Mouse (Mus musculus): ENCODE results near the gene Fhl1. TPM values are rescaled to one million over a fixed set of nuclear protein-coding genes. Genes with fewer than 3 reads are reported as not detected.

The Fhl1 gene
- polyA plus RNA-seq, 1 experiment, result 63.3 TPM

DNA sequence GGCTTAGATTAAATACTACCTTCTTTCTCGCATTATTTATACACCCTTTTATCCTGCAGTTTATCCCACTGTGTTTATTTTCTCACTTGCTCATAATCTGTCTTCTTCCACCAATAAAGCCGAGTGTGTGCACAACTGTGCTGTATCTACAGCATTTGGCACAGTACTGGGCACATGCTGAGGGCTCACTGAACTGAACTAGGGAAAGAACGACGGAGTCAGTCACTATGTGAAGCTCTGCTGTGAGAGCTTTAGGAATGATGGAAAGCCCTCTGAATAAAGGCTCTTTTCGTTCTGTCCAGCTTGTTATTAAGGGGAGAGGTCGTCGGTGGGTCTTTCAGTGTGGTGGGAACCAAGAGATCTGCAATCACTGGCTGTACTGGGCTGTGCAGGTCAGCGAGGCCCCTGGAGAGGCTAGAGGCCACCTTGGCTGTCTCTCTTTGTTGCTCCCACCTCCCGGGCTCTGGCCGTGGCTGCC, 720 bp upstream of the Fhl1 start:
- no peak for TF ChIP-seq POLR2A (IDR thresholded peaks at IDR 0.05; ENCODE audit: low read depth, low read length)
- no peak for TF ChIP-seq CTCF (IDR thresholded peaks at IDR 0.05; ENCODE audit: extremely low read depth, insufficient read length, insufficient replicate concordance, low read depth, low read length)
- peak overlapping the region; percentile 63 for H3K27ac ChIP-seq (ENCODE audit: insufficient read depth, low read depth, low read length)

DNA sequence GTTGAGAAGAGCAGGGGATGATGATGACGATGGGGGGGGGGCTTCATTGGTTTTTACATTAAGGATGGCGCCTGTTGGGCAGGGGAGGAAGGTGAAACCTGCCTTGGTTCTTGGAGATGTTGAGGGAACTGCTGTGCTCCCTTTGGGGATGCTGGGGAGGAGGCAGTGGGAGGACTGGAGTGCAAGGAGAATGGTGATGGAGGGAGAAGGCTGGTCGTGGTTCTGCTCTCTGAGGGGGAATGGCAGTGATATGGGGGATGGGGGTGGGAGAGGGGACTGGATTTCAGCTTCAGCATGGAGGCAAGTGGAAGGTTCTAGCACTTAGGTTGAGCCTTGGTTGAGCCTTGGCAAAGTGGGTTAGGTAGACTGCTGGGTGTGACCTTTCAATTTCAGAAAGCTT, 814 bp downstream of the Fhl1 start:
- 33% methylated on average over 3 of the region's 3 CpGs for WGBS

More for the DNA sequence above, 720 bp upstream of the Fhl1 start:
- Histone ChIP-seq H3K36me3 (ENCODE audit: control insufficient read depth, insufficient read depth, low read length) (no peaks in the 10 kb centered on the region), H3K27me3 (ENCODE audit: control insufficient read depth, insufficient read depth, low read length) (no peaks in the 10 kb centered on the region; the same call in 1 of the 2 replicates), H3K4me3 (ENCODE audit: low read depth, low read length) (peak overlapping the region; percentile 59), H3K4me1 (ENCODE audit: control insufficient read depth, insufficient read depth, insufficient read length, low read length) (no peaks in the 10 kb centered on the region)
- 25% methylated on average over 10 of the region's 10 CpGs for WGBS

DNA sequence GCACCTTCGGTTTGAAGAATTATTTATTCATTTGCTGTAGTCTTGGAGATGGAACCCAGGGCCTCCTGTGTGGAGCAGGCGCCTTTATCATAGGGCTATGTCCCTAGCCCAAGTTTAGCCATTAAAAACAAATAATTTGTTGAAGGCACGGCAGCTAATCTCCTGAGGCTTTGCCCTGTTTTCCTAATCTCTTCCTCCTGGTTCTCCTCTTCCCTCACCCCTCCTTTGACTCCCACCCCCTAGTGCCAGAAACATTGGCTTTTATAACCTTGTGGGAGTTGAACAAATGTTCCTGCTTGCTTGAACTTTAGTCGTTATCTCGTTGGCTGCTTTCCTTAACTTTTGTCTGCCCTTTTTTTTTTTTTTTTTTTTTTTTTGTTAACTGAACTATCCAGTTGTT, 2.8 kb downstream of the Fhl1 start:
- H3K36me3 ChIP-seq (ENCODE audit: control insufficient read depth, insufficient read depth, low read length), result no peaks in the 10 kb centered on the region
- TF ChIP-seq CTCF (IDR thresholded peaks at IDR 0.05; ENCODE audit: extremely low read depth, insufficient read length, insufficient replicate concordance, low read depth, low read length) (no peak), POLR2A (IDR thresholded peaks at IDR 0.05; ENCODE audit: low read depth, low read length) (no peak)
- 28% methylated on average over 5 of the region's 5 CpGs for WGBS
- H3K27me3 ChIP-seq (ENCODE audit: control insufficient read depth, insufficient read depth, low read length), result no peaks in the 10 kb centered on the region; the same call in 1 of the 2 replicates
- no peak overlapping the region for H3K4me3 ChIP-seq (ENCODE audit: low read depth, low read length)
- no peak overlapping the region for H3K27ac ChIP-seq (ENCODE audit: insufficient read depth, low read depth, low read length)
- no peaks in the 10 kb centered on the region for H3K4me1 ChIP-seq (ENCODE audit: control insufficient read depth, insufficient read depth, insufficient read length, low read length)

More for the DNA sequence above, 814 bp downstream of the Fhl1 start:
- TF ChIP-seq CTCF (IDR thresholded peaks at IDR 0.05; ENCODE audit: extremely low read depth, insufficient read length, insufficient replicate concordance, low read depth, low read length) (no peak), POLR2A (IDR thresholded peaks at IDR 0.05; ENCODE audit: low read depth, low read length) (no peak)
- H3K4me3 ChIP-seq (ENCODE audit: low read depth, low read length), result peak overlapping the region; percentile 64
- H3K27ac ChIP-seq (ENCODE audit: insufficient read depth, low read depth, low read length), result no peak overlapping the region
- no peaks in the 10 kb centered on the region for H3K36me3 ChIP-seq (ENCODE audit: control insufficient read depth, insufficient read depth, low read length)
- no peaks in the 10 kb centered on the region; the same call in 1 of the 2 replicates for H3K27me3 ChIP-seq (ENCODE audit: control insufficient read depth, insufficient read depth, low read length)
- no peaks in the 10 kb centered on the region for H3K4me1 ChIP-seq (ENCODE audit: control insufficient read depth, insufficient read depth, insufficient read length, low read length)

DNA sequence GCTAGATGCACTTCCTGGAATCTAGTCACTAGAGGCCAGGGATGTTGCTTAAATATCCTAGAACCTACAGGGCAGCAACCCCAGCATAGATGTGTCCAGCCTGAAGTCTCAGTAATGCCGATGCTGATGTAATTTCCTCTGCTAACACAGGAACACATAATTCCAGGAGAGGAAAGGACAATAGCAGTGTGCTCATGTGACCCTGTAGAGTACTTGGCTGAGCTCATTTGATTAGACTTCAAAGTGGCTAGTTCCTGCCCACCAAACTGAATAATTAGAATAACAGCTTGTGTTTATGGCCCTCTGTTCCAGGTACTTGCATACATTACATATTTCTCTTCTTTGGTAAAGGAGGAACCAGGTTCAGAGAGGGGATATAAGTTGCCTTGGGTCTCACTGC, 4.6 kb downstream of the Fhl1 start:
- Histone ChIP-seq H3K4me3 (ENCODE audit: low read depth, low read length) (no peak overlapping the region), H3K27ac (ENCODE audit: insufficient read depth, low read depth, low read length) (no peak overlapping the region), H3K36me3 (ENCODE audit: control insufficient read depth, insufficient read depth, low read length) (no peaks in the 10 kb centered on the region), H3K27me3 (ENCODE audit: control insufficient read depth, insufficient read depth, low read length) (no peaks in the 10 kb centered on the region), H3K4me1 (ENCODE audit: control insufficient read depth, insufficient read depth, insufficient read length, low read length) (no peaks in the 10 kb centered on the region)
- 48% methylated on average over 1 of the region's 1 CpGs for WGBS
- no peak for TF ChIP-seq CTCF (IDR thresholded peaks at IDR 0.05; ENCODE audit: extremely low read depth, insufficient read length, insufficient replicate concordance, low read depth, low read length)
- TF ChIP-seq POLR2A (IDR thresholded peaks at IDR 0.05; ENCODE audit: low read depth, low read length), result no peak

DNA sequence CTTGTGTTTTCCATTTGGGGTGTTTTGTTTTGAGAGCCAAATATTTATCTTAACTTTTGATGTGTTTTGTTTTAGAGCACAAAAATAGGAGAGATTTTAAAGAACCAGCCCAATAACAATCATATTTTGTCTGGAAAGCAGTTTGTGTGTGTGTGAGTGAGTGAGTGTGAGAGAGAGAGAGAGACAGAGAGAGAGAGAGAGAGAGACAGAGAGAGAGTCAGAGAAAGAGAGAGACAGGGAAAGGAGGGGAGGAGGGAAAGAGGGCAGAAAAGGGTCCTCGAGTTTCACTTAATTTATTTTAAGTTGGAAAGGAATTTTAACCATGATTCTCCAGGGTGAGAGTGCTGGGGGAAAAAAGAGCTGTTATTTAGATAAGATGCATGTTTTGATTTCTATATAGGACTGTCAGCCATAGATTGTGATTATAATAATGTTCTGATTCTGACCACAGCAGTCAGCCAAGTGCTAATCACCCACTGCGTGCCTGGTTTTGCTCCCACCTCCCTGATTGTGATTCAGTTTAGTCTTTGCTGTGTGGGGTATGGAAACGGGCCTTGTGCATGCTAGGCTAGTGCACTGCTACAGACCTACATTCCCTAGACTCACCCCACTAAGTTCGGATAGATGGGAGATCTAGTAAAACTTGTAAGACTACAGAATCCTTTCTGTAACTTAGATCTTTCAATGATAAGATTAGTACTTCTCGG, 6.4 kb downstream of the Fhl1 start:
- Histone ChIP-seq H3K4me1 (ENCODE audit: control insufficient read depth, insufficient read depth, insufficient read length, low read length) (no peaks in the 10 kb centered on the region), H3K36me3 (ENCODE audit: control insufficient read depth, insufficient read depth, low read length) (no peaks in the 10 kb centered on the region), H3K4me3 (ENCODE audit: low read depth, low read length) (no peak overlapping the region), H3K27ac (ENCODE audit: insufficient read depth, low read depth, low read length) (no peak overlapping the region), H3K27me3 (ENCODE audit: control insufficient read depth, insufficient read depth, low read length) (no peaks in the 10 kb centered on the region)
- WGBS, result 67% methylated on average over 5 of the region's 5 CpGs
- no peak for TF ChIP-seq POLR2A (IDR thresholded peaks at IDR 0.05; ENCODE audit: low read depth, low read length)
- no peak for TF ChIP-seq CTCF (IDR thresholded peaks at IDR 0.05; ENCODE audit: extremely low read depth, insufficient read length, insufficient replicate concordance, low read depth, low read length)

DNA sequence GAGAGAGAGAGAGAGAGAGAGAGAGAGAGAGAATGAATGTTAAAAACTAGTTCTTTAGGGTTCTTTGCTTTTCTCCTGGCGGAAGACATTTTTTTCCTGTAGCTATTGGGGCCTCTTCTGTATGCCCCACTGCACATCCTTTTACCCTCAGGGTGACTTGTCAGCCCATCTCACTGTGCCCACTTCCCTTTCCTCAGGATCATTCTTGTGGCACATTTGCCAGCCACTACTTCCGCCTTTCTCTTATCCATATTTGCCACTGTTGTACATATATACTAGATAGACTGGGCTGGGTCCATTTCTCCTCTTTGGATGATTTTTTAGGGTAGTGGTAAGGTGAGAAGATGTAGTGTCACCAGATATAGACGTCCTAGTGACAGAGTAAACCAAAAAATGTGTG, 9.8 kb downstream of the Fhl1 start:
- Histone ChIP-seq H3K4me3 (ENCODE audit: low read depth, low read length) (no peak overlapping the region), H3K4me1 (ENCODE audit: control insufficient read depth, insufficient read depth, insufficient read length, low read length) (no peaks in the 10 kb centered on the region), H3K36me3 (ENCODE audit: control insufficient read depth, insufficient read depth, low read length) (no peaks in the 10 kb centered on the region), H3K27ac (ENCODE audit: insufficient read depth, low read depth, low read length) (no peak overlapping the region), H3K27me3 (ENCODE audit: control insufficient read depth, insufficient read depth, low read length) (no peaks in the 10 kb centered on the region)
- TF ChIP-seq POLR2A (IDR thresholded peaks at IDR 0.05; ENCODE audit: low read depth, low read length) (no peak), CTCF (IDR thresholded peaks at IDR 0.05; ENCODE audit: extremely low read depth, insufficient read length, insufficient replicate concordance, low read depth, low read length) (no peak)
- WGBS, result 52% methylated on average over 3 of the region's 3 CpGs

DNA sequence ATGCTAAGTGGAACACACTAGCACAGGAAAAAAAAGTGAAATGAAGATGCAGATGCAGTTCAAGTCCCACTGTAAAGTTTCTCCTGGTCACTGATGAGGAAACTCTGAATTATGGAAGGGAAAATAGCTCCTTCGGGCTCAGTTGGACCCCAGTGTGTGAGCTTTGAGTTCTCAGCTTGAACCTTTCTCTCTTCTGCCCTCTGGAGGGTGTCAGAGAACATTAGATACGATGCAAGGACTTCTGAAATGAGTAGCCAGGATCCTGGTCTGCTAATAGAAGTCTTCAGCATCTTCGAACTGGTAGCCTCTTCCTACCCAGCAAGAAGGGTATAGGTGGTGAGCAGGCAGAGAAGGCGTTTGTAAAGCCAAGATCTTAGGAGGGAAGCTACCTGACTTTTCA, 19.9 kb downstream of the Fhl1 start:
- Histone ChIP-seq H3K36me3 (ENCODE audit: control insufficient read depth, insufficient read depth, low read length) (no peaks in the 10 kb centered on the region), H3K27ac (ENCODE audit: insufficient read depth, low read depth, low read length) (no peak overlapping the region), H3K27me3 (ENCODE audit: control insufficient read depth, insufficient read depth, low read length) (no peaks in the 10 kb centered on the region), H3K4me1 (ENCODE audit: control insufficient read depth, insufficient read depth, insufficient read length, low read length) (no peaks in the 10 kb centered on the region), H3K4me3 (ENCODE audit: low read depth, low read length) (no peak overlapping the region)
- 37% methylated on average over 4 of the region's 4 CpGs for WGBS
- no peak for TF ChIP-seq CTCF (IDR thresholded peaks at IDR 0.05; ENCODE audit: extremely low read depth, insufficient read length, insufficient replicate concordance, low read depth, low read length)

All from small intestine, adult 2 months (tissue).